Mouse (Mus musculus) gastrocnemius, adult 8-10 months (tissue): ENCODE measurements around the gene Aldh4a1. TPM values are rescaled to one million over a fixed set of nuclear protein-coding genes. Genes with fewer than 3 reads are reported as not detected.

ENCODE experiments used
- DNase-seq, 2 experiments: peaks; one replicate each; pipeline ENCODE4 v3.0.0; 2022; ENCODE audit warnings: low spot score in 2 of 2
- total RNA-seq, 4 experiments: library from RNA; stranded (reverse); gene quantifications; 2 replicates each; pipeline ENCODE4 v1.2.4; 2022

Aldh4a1 gene
- total RNA-seq, 4 experiments from 2014 or later = 59.0 to 74.1 (median 66.3) TPM

GRCm38 (mm10) chr4:139619765-139620164 lies 2.9 kb upstream of the Aldh4a1 start:
- no peak for DNase-seq

GRCm38 (mm10) chr4:139623434-139624115 lies 909 bp downstream of the Aldh4a1 start:
- DNase-seq = no peak

DNA sequence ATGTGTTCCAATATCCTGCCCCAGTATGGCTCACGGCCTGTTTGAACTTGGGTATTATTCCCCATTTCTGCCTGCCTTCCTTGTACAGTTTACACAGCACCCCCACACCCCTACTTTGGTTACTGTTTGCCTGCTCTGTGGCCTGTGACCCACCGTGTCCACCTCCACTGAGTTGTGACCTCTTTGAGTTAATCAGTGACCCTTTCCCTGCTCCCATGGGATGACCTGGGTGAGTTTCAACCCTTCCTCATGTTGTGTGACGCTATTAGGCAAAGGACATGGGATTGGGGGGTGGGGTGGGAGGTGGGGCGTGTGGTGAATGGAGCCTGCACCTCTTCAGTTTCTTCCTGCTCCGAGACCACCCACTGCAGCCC lies 1.4 kb downstream of the Aldh4a1 start:
- no peak for DNase-seq

GRCm38 (mm10) chr4:139624706-139625105 lies 2.0 kb downstream of the Aldh4a1 start:
- no peak for DNase-seq

DNA sequence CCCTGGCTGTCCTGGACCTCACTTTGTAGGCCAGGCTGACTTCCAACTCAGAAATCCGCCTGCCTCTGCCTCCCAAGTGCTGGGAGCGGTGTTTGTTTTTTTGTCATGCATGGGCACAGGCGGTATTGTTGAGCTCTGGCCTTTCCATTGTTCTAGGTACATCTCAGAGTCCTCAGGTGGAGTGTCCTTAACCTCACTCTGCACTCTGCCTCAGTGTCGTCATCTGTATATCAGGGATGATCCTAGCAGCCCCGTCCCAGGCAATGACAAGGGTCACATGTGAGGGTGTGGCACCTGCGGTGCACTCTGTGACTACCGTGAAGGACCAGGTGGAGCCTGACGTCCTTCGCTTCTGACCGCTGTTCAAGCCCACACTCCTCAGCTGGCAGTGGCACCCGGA lies 4.7 kb downstream of the Aldh4a1 start:
- DNase-seq = no peak

GRCm38 (mm10) chr4:139630171-139630570 lies 7.5 kb downstream of the Aldh4a1 start:
- no peak for DNase-seq

GRCm38 (mm10) chr4:139631141-139631540 lies 8.5 kb downstream of the Aldh4a1 start:
- DNase-seq = no peak

GRCm38 (mm10) chr4:139631569-139632253 lies 9.0 kb downstream of the Aldh4a1 start:
- DNase-seq = no peak

- no peak for DNase-seq
Observed at GRCm38 (mm10) chr4:139632254-139632580, 9.6 kb downstream of the Aldh4a1 start.

DNA sequence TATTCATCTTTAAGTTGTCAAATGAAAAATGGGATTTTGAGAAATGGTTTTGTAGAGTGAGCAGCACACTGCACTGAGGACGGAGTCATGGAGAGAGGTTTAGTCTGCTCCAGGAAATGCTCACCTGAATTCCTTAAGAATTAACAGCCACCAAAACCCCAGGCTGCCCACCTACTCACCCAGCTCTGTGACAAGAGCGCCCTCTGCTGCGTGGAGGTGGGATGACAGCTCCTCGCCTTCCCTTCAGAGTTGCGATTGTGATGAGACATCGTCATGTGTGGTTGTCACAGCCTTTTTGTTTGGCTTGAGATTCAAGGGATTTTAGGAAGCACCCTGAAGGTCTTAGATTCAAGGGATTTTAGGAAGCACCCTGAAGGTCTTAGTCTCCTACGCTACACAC lies 13.7 kb downstream of the Aldh4a1 start:
- DNase-seq = peak in 1 of 2 experiments; percentile 40

GRCm38 (mm10) chr4:139637847-139638246 lies 15.2 kb downstream of the Aldh4a1 start:
- DNase-seq = no peak

GRCm38 (mm10) chr4:139638356-139638755 lies 15.7 kb downstream of the Aldh4a1 start:
- no peak for DNase-seq

DNA sequence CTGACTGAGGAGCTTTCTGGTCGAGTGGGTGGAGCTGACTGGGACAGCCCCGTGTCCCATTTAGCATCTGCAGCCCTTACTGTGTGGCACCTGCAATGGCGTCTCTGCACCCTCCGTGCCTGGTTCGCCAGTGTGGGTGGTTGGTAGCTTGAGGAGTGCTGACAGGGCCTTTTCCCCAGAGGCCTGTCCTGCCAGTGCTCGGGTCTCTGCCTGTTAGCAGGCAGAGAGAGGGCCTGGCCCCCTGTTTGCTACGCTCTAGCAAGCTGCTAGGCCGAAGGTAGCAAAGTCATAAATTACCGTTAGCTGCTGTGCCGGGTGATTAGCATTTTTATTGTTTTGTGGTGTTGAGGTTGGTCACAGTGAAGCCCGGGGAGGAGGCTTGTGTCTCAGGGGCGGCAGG lies 17.1 kb downstream of the Aldh4a1 start:
- no peak for DNase-seq

GRCm38 (mm10) chr4:139640333-139640732 lies 17.7 kb downstream of the Aldh4a1 start:
- DNase-seq = no peak

GRCm38 (mm10) chr4:139640775-139641174 lies 18.1 kb downstream of the Aldh4a1 start:
- no peak for DNase-seq

DNA sequence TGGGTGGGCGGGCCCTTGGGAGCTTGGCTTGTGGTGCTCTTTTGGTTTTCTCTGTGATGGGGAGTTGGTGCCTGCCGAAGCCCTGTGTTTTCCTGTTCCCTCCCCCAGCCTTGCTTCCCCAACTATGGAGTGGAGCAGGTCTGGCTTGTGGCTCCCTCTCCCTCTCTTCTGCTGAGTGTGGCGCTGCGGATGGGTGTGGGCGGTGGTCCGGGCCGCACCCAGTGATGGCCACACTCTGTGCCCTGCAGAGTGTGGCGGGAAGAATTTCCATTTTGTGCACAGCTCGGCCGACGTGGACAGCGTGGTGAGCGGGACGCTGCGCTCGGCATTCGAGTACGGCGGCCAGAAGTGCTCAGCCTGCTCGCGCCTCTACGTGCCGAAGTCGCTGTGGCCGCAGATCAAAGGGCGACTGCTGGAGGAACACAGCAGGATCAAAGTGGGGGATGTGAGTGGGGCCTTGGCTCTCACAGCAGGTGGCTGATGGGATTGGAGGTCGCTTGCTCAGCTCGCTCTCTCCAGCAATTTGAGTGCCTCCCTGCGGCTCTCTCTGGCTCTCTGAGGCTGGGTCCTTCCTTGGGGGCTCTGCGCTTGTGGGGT lies 19.3 kb downstream of the Aldh4a1 start:
- DNase-seq = no peak

DNA sequence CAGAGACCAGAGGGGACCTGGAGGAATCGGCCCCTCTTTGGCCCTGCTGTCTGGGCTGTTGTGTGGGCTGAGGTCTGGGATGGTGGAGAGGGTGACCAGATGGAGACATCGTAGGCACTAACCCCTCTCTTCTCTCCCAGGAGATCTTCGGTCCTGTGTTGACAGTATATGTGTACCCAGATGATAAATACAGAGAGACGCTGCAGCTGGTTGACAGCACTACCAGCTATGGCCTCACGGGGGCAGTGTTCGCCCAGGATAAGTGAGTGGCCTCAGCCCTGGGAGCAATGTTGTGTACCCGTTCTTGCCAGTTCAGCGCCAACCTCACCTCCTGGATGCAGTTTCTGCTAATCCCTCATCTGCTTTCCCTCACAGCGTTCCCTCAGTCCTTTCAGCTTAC lies 21.3 kb downstream of the Aldh4a1 start:
- peak; percentile 50 to 51 for DNase-seq

- DNase-seq = no peak
Observed at GRCm38 (mm10) chr4:139646916-139647315, 24.2 kb downstream of the Aldh4a1 start.

DNA sequence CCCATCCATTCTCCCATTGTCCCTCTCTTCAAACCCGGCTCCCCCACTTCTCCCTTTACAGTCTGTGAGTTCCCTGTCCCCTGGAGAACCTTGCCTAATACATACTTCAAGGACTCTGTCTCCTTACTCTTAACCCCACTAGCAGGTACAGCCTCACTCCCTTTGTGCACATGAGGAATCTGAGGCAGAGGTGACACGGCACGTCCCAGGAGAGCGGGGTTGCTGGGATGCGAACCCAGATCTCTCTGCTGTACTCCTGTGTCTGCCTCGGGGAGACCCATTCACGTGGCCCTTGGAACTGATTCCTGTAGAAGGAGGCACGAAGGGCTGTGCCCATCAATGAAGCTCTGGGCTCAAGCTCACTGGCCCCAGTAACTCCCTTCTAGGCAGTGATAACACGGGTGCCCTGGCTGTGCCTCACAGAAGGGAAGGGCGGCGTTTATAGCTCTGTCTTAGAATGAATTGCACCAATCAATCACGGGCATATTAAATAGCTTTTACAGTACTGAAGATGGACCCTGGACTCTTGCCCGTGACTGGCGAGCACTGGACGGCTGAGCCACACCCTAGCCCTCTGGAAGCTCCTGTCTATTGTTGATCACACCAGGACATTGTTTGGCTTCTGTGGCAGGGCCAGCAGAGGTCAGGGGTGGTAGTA lies 27.5 kb downstream of the Aldh4a1 start:
- no peak for DNase-seq

GRCm38 (mm10) chr4:139650907-139651306 lies 28.2 kb downstream of the Aldh4a1 start:
- no peak for DNase-seq

- no peak for DNase-seq
Observed at GRCm38 (mm10) chr4:139653238-139653637, 30.6 kb downstream of the Aldh4a1 start, which contains the start of gene Tas1r2. Tas1r2 (plus strand) TSS chr4:139653538.

DNA sequence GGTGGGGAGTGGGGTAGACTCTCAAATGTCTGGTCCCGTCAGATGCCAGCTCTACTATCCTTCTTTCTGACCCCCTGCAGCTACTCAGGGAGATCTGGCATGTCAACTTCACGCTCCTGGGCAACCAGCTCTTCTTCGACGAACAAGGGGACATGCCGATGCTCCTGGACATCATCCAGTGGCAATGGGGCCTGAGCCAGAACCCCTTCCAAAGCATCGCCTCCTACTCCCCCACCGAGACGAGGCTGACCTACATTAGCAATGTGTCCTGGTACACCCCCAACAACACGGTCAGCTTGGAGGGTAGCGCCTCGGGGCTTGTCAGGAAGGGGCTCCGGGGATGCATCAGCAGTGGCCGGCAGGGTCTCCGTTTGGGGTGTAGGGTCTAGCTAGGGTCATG lies 39.2 kb downstream of the Aldh4a1 start:
- DNase-seq = no peak
